Mouse (Mus musculus) spleen, postnatal 36 days (tissue): Measurements from ENCODE around the gene Hoxa4.

ENCODE experiments used
- DNase-seq, 2 experiments: peaks; one replicate each; pipeline ENCODE4 v3.0.0; 2022; ENCODE audit warnings: low spot score in 2 of 2, mixed read lengths in 1 of 2

Gene Hoxa4

DNA sequence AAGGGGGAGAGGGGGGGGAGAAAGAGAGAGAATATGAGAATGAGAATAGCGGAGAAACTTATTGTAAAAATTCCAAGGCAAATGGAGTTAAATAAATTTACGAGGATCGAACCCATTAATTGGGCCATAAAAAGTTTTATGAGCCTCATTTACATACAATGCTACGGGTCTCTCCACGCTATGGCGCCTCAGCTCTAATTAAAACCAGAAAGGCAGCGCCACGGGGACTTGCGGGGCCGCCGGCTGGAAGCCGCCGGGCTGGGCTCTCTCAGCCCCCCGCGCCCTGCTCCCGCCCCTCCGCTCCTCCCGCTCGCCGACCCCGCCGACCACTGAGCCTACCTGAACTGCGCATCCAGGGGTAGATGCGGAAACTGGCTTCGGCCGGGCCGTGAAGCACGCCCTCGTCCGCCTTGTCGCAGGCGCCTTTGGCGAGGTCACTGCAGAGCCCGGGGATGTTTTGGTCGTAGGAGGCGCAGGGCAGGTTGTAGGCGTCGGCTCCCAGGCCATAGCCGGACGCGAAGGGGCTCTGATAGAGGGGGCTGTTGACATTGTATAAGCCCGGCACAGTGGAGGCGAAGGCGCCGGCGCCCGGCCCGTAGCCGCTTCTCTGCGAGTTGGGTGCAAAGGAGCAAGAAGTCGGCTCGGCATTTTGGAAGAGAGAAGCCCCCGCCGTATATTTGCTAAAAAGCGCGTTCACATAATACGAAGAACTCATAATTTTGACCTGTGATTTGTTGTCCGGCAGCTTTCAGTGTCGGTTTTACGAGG, 25.3 kb upstream of the Hoxa4 start:
- no peak for DNase-seq

DNA sequence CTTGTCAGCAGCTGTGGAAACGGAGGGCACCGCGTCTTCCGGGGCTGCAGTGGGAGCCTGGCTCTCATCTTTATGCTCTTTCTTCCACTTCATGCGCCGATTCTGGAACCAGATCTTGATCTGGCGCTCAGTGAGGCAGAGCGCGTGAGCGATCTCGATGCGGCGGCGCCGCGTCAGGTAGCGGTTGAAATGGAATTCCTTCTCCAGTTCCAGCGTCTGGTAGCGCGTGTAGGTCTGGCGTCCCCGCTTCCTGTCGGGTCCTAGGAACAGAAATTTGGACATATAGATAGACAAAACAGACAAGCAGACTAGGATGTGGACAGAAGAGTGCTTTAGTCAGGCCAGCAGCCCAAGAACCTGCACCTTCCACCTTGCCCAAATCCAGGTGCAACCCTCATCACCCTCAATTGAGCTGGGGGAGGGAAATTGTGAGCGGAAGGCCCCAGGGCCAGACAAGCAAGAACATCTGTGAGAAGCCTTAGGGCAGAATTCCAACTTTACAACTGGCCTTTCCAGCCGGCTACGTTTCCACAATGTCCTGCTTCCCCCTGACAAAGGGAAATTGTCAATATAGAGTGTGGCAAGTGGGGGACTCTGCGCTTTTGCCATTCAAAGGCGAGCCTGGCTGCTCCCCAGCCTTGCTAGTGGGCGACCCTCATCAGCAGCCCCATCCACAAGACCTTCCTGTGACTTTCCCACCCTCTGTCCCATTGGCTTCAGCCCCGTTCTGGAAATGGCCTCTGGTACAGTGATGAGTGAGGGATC, 24.4 kb upstream of the Hoxa4 start:
- no peak for DNase-seq

DNA sequence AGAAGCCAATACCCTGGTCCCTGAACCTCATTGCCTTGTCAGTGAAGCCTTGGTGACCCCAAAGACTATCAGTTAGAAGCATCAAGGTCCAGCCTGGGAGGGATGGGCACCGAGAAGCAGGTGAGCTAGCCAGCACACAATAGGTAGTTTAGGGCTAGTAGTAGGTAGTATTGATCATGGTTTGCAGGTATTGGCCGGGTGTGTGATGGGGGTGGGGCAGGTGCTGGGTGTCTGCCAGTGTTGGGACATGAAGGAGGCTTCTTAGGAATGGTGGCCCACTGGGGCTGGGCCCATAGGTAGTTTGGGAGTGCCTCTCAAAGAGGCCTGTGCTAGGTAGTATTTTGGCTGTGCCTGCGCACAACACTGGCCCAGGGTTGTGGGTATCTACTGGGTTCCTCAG, 23.5 kb upstream of the Hoxa4 start:
- no peak for DNase-seq

DNA sequence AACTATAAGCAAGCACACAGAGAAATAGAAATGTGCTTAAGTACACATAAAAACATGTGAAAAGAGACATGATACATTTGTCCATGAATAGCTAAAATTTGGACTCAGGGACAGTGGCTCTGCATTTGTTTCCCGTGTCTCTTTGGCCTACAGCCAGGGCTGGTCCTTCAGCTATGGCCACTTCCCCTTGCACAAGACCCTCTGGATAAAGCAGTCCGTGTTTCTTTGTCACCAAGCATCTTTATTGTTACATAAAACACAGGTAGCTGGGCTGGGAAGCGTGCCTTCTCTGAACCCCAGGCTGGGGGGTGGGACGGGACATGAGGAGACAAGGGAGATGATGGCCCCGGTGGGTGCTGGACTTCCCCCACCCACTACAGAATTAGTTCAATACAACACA, 22.7 kb upstream of the Hoxa4 start:
- no peak for DNase-seq

DNA sequence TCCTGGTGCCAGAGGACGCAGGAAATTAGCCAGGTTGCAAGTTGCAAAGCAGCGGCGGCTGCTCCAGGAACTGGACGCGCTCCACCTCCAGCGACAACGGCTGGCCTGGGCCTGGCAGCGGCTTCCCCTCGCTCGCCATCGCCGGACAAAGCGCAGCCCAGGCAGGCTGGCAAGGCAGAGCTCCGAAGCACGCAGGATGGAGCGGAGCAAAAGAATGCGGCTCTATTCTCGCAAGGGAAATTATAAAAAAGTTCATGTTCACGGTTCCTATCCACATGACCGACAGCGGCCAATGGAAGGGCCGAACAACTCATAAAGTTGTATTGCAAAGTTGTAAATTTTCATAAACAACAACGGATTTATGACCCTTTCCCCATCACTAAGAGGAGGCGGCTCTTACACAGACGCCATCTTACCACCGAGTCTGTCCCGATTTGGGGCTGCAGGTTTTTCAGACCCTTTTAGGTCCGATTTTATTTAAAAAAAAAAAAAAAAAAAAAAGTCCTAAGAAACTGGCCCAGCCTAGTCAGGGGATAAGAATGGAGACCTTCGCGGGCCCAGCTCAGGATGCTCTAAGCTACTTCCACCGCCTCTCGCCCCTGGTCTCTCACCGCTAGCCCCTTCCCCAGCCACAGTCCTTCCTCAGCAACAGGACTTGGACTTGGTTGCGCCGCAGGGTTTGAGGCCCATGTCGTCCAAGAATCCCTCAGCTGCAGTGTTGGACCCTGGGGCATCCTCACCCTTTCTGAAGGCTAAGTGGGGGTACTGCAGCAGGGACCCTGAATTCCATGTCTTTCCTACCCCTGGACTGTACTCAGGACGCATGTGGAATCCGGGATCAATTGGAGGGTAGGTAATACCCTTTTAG, 21.8 kb upstream of the Hoxa4 start, which contains the start of the genes Hoxa3 and Gm28308:
Hoxa3 (minus strand) TSS at position 218 of the 868 bp plus-strand sequence.
Gm28308 (minus strand) TSS at position 221 of the 868 bp plus-strand sequence.
- DNase-seq: no peak

DNA sequence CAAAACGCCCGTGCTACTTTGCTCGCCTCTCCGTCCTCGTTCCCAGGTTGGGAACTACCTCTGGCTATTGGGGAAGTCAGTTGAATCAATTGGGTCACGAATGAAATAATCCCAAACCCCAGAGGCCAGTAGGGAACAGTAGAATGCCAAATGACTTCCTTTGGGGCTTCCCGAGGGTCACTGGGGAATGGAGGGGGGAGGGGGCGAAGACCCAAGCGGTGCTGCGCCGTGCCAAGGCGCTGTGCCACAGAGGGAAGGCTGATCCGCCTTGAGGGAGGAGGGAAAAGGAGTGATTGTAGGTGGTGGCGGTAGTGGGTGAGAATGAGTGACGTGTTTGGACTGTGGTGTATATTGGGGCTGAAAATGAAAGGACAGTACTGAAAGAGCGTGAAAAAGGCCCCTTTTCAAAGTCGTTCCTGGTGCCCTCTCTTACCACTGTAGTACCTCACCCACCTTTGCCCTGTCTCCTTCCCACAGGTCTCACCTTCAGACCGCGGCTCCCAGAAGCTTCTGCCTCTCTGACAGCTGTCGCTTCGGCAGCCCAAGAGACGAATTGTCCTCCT, 21.1 kb upstream of the Hoxa4 start:
- DNase-seq: no peak

DNA sequence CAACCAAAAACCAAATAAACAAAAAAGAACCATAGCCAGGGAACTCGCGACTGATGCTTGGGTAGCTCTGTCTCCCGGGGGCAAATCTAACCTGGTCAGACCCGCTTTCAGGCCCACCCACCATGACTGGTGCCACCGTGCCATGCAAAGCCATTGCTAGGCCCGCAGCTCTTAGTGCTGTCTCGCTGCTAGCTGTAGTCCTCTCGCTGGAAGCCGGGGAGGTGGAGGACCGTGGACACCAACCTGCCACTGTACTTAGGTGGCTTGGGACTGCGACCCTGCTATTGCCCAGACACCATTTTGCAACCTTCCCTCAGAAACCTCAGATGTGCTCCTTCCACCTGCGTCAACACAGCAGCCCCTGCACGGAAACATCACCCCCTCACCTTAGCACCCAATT, 20.4 kb upstream of the Hoxa4 start:
- DNase-seq: no peak

DNA sequence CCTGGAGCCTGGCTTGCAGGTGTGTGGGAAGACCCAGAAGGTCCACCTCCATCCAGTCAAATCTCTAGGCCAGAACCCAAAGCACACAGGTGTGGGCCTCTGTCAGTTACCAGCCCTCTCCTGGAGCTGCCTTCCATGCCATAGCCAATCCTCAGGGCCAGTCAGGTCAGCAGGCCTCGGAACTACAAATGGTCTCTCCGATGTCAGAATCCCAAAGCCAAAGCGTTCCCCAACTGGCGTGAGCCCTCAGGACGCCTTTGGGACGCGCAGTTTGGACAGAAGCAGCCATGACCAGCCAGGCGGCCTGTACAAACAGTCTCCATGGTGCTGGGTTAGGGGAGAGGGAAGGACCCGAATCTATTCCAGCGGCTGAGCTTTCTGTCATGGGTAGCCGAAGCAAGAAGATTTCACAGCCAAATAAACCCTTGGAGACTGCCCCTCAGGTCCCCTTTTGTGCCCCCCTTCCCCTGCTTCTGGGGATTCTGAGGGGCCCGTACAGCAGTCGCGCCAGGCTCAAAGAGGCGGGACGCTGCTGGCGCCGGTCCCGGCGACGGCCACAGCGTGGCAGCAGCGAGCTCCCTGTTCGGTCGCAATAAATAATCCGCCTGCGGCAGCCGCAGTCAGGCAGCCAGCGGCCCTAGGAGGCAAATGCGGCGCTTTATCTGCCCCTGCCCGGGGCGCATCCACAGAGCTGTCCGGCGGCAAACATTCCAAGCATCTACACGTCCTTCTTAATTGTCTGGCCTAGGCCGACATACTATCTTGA, 19.8 kb upstream of the Hoxa4 start:
- peak; percentile 45 to 55 for DNase-seq

DNA sequence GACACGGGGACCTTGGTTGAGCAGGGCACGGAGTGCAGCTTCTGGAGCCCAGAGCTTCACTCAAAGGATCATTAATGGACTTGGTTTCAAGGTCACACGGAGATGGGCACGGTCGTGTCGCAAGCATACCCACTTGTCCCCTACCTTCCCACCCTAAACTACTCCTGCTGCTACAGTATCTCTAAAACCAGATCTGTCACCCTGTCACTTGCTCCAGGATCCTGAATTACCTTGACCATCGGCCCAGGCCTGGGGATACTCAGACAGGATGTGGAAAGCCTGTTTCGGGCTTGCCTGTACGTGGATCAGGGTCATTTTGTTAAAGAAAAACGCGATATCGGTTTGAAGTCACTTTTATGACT, 18.1 kb upstream of the Hoxa4 start:
- DNase-seq: no peak

DNA sequence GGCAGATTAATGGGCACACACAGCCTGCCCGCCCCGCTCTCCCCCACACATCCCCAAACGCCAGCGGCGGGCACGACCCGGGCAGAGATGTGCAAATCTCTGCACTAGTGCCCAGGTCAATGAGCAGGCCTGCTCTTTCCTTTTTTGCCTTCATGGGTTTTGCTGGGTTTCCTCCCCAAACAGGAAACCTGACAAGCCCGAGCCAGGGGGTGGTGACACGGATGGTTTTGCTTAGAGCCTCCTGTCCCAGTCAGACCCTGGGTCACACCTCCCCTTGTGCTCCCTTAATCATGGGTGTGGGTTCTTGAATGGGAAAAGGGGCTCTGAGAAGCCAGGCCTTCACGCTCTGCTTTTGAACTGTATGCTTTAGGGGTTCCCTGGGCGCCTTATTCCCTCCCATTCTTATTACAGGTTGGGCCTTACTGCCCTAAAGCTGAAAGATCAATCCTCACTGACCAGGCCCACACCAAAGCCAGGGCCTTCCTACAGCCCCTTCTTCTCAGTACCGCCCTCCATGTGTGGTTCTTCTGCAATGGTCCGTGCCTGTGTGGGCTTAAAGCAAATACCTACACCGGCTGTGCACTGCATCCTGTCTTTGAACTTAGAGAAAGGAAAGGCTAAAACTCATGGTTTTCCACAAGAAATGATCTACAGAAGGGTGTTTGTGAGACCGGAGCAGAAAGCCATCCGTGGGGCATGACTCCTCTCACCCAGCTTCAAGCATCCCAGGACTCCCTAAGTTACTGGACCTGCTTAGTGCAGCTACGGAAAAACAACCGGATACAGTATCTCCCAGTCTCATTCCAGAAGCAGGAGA, 17.5 kb upstream of the Hoxa4 start:
- no peak for DNase-seq

DNA sequence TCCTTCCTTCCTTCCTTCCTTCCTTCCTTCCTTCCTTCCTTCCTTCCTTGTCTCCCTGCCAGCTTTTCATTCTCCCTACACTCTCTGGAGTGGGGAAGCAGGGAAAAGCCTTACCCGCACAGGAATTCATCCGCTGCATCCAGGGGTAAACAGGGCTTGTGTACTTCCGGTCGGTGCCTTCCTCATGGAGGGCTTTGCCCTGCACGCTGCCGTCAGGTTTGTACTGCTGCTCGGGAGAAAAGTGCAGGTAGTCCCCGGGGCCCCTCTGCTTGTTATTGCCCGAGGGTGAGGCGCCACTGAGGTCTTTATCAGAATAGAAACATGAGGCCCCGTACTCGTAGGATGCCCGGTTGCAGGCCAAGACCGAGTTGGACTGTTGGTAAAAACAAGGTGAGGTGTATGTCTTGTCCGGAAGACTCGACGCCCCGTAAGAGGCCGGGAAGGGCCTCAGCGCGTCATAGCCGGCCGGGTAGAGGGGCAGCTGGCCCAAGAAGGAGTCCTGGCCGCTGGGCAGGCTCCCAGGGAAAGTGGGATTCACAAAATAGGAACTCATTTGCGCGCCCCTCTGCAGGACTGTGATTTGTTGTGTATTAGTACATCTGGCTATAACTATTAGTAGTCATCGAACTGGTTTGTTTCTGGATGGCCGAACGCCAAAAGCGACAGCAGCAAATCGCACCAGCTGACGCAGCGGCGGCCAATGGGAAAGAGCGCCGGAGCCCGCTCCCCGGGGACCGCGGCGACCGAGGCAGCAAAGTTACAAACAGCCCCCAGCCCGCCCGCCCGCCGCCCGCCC, 16.7 kb upstream of the Hoxa4 start, which contains the start of gene Hoxa6:
Hoxa6 (minus strand) TSS at position 651 of the 796 bp plus-strand sequence.
- no peak for DNase-seq

DNA sequence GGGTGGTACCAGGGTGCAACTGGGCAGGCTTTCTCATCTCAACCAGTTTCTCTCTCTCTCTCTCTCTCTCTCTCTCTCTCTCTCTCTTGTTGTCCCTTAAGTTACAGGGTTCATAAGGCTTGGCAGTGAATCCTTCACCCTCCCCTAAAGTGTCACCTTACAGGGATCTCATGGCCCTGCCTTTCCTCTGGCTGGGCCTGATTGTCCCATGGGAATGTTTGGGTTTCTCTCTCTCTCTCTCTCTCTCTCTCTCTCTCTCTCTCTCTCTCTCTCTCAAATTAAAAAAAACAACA, 16.1 kb upstream of the Hoxa4 start:
- no peak for DNase-seq

DNA sequence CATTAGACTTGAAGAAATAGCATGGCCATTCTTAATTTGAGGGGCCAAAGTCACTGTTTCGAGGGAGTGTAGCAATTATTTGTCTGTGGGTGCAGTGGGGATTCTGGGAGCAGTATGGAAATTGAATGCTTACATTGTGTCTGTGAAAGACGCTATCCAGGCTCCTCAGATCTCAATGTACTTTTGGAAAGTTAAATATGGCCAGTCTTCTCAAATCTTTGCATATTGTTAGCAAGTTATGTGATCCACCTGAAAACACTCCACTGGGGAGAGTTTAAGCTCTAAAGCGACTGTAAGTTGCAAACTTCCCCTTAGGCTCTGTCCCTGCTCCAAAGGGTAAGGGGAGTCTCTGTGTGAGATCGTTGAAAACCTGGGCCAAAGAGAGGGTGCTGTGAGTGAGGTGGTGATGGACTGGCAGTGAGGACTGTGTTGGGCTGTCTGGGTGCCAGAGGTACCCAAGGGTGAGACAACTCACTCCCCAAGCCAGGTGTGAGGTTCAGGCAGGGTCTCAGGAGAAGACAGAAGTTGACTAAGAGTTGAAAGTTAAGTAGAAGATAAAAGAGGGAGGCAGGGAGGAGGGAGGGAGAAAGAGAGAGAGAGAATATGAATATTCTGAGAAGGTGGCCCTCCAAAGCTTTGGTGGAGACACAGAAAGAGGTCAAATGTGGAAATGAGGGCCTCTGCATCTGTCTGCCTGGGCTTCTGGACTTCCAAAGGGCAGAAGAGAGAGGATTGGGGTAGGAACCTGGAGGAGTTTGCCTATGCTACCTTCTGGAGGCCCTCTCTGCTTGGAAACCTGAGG, 15.5 kb upstream of the Hoxa4 start:
- no peak for DNase-seq

DNA sequence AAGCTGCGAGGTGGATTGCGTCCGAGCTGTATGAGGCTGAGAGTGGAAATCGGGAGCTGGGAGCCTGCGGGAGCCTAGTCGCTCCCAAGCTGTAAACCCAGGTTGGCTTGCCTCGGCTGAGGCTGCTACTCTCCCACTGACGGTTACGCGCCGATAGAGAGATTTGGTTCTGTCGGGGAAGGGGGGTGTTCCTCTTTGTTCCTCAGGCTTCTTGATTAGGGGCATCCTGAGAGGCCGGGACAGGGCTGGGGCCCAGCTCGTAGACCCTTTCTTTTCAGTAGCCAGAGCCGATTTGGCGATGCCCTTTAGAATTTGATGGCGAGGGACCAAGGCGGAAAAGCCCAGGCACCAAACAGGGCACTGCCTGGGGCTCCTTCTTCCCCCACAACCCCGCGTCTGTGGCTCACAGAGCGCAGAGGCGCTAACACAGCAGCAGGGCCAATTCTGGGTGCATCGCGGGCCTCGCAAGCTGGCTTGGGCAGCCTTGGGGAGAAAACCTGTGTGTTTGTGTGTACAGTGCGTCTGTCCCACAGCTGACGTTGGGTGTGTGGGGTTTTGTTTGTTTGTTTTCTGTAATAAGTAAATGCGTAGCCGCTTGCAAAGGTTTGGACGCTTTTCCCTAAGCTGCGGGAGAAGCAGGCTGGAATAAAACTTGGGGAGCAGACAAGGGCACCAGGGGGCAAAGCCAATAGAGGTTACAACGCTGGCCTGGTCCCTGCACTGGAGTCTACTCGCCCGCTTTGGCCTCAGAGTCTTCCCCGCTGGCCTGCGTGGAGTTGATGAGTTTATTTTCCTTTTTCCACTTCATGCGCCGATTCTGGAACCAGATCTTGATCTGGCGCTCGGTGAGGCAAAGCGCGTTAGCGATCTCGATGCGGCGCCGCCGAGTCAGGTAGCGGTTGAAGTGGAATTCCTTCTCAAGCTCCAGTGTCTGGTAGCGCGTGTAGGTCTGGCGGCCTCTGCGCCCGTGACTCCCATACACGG, 14.4 kb upstream of the Hoxa4 start:
- DNase-seq: no peak

DNA sequence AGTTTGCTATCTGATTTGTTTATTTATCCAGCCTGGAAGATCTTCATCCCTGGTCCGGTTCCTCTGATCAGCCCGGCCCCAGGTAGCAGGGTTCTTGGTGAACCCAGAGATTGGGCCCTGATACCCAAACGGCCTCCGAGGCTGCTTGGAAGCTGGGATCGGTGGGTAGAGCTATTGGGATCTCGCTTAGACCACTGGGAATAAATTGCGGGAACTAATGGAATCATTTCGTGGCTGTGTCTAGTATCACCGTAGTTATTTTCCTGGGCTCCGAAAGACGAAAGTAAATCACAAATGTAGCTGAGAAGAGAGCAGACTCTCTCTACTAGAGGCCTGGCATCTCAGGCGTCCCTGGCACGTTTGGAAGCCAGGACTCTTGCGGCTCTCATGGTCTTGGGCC, 13.7 kb upstream of the Hoxa4 start:
- no peak for DNase-seq

DNA sequence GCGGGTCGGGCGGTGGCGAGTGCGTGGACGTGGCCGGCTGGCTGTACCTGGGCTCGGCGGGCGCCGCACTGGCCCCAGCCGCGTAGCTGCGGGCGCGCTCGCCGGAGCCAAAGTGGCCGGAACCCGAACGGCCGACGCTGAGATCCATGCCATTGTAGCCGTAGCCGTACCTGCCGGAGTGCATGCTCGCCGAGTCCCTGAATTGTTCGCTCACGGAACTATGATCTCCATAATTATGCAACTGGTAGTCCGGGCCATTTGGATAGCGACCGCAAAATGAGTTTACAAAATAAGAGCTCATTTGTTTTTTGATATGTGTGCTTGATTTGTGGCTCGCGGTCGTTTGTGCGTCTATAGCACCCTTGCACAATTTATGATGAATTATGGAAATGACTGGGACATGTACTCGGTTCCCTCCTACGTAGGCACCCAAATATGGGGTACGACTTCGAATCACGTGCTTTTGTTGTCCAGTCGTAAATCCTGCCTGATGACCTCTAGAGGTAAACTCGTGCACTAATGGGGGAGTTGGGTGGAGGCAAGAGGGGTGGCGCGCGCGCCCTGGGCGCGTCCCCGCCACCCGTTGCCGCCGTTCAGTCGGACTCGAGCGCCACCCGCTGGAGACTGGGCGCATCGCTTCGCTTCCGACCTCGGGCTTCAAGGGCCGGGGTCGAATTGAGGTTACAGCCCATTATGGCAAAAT, 12.6 kb upstream of the Hoxa4 start, which contains the start of gene Hoxa5:
Hoxa5 (minus strand) TSS at position 538 of the 703 bp plus-strand sequence.
- DNase-seq: no peak
